Comparison of ENCODE assay signal across 34 mouse cellular contexts in genomic region chr10:29200609-29201008, GRCm38 (mm10). TPM values are rescaled to one million over a fixed set of nuclear protein-coding genes. Genes with fewer than 3 reads are reported as not detected.
DNase-seq lines count a peak whose midpoint lies in the region; ATAC-seq and TF ChIP-seq lines count a peak whose summit lies in the region.
"Had no signal": no experiment of that assay in that cellular context is flagged by ENCODE, and none has a peak within 500 bp of the region (broad histone marks: within the 10 kb centered on the region; RNA-seq: fewer than 3 reads in every experiment).

No protein-coding gene starts in this region.

- no peaks in the 10 kb centered on the region for H3K27me3 ChIP-seq in hindbrain, embryonic 13.5 days
- no peaks in the 10 kb centered on the region for H3K27me3 ChIP-seq in hindbrain, embryonic 10.5 days (ENCODE audit: insufficient read depth, poor library complexity, severe bottlenecking)
- H3K27me3 ChIP-seq in midbrain, embryonic 13.5 days = no peaks in the 10 kb centered on the region
- no peaks in the 10 kb centered on the region for H3K27me3 ChIP-seq in midbrain, embryonic 10.5 days (ENCODE audit: low read depth, poor library complexity, severe bottlenecking)
- H3K27me3 ChIP-seq in midbrain, embryonic 14.5 days (ENCODE audit: control insufficient read depth, insufficient read depth, low read length) = no peaks in the 10 kb centered on the region
- no peaks in the 10 kb centered on the region for H3K27me3 ChIP-seq in stomach, postnatal 0 days (ENCODE audit: control insufficient read depth, insufficient read depth, low read length)
- H3K27me3 ChIP-seq: embryonic facial prominence, embryonic 12.5 days; limb, embryonic 12.5 days; liver, embryonic 15.5 days had no signal

- no peak overlapping the region for H3K9ac ChIP-seq in hindbrain, embryonic 13.5 days
- H3K9ac ChIP-seq in midbrain, embryonic 13.5 days (replicated peaks) = no peak overlapping the region
- no peak overlapping the region for H3K9ac ChIP-seq in midbrain, embryonic 14.5 days (replicated peaks; ENCODE audit: low read length)
- H3K9ac ChIP-seq in stomach, postnatal 0 days (ENCODE audit: low read length) = no peak overlapping the region
- H3K9ac ChIP-seq: embryonic facial prominence, embryonic 12.5 days; limb, embryonic 12.5 days; liver, embryonic 15.5 days; lung, embryonic 14.5 days had no signal

- WGBS in hindbrain, embryonic 13.5 days = 92% methylated on average over 1 of the region's 1 CpGs
- WGBS in hindbrain, embryonic 10.5 days = 89% methylated on average over 1 of the region's 1 CpGs
- WGBS in midbrain, embryonic 13.5 days = 92% methylated on average over 1 of the region's 1 CpGs
- 88% methylated on average over 1 of the region's 1 CpGs for WGBS in midbrain, embryonic 10.5 days
- 96% methylated on average over 1 of the region's 1 CpGs for WGBS in midbrain, embryonic 14.5 days
- 86% methylated on average over 1 of the region's 1 CpGs for WGBS in stomach, postnatal 0 days

- no peak for TF ChIP-seq CTCF in stomach, postnatal 0 days (IDR thresholded peaks at IDR 0.05; ENCODE audit: low read depth)

- no peak overlapping the region for H3K27ac ChIP-seq in hindbrain, embryonic 13.5 days
- H3K27ac ChIP-seq in hindbrain, embryonic 10.5 days = no peak overlapping the region
- H3K27ac ChIP-seq in midbrain, embryonic 13.5 days = no peak overlapping the region
- H3K27ac ChIP-seq in midbrain, embryonic 10.5 days (replicated peaks) = no peak overlapping the region
- no peak overlapping the region for H3K27ac ChIP-seq in midbrain, embryonic 14.5 days (replicated peaks; ENCODE audit: low read depth, low read length)
- no peak overlapping the region for H3K27ac ChIP-seq in stomach, postnatal 0 days (replicated peaks)
- H3K27ac ChIP-seq: embryonic facial prominence, embryonic 12.5 days; gastrocnemius, adult 2 months; layer of hippocampus, adult 2 months; left cerebral cortex, adult 2 months; limb, embryonic 12.5 days; liver, embryonic 15.5 days had no signal

- H3K4me2 ChIP-seq in hindbrain, embryonic 13.5 days = no peak overlapping the region
- H3K4me2 ChIP-seq in midbrain, embryonic 13.5 days (replicated peaks) = no peak overlapping the region
- no peak overlapping the region for H3K4me2 ChIP-seq in midbrain, embryonic 14.5 days (ENCODE audit: low read length)
- H3K4me2 ChIP-seq in stomach, postnatal 0 days (replicated peaks; ENCODE audit: low read depth) = no peak overlapping the region
- H3K4me2 ChIP-seq: embryonic facial prominence, embryonic 12.5 days; heart, embryonic 11.5 days; limb, embryonic 12.5 days; liver, embryonic 15.5 days; lung, embryonic 14.5 days had no signal

- no peak overlapping the region for H3K4me3 ChIP-seq in hindbrain, embryonic 13.5 days
- no peak overlapping the region for H3K4me3 ChIP-seq in hindbrain, embryonic 10.5 days
- H3K4me3 ChIP-seq in midbrain, embryonic 13.5 days (replicated peaks) = no peak overlapping the region
- H3K4me3 ChIP-seq in midbrain, embryonic 10.5 days = no peak overlapping the region
- H3K4me3 ChIP-seq in midbrain, embryonic 14.5 days (replicated peaks; ENCODE audit: low read depth, low read length) = no peak overlapping the region
- H3K4me3 ChIP-seq in stomach, postnatal 0 days (ENCODE audit: low read depth, low read length) = no peak overlapping the region
- H3K4me3 ChIP-seq: embryonic facial prominence, embryonic 12.5 days; gastrocnemius, adult 2 months; layer of hippocampus, adult 2 months; left cerebral cortex, adult 2 months; limb, embryonic 12.5 days; liver, embryonic 15.5 days had no signal

- peak; percentile 45; the same call in 1 of the 2 replicates for ATAC-seq in hindbrain, embryonic 13.5 days (ENCODE audit: low FRiP score)
- peak; percentile 24; the same call in 1 of the 2 replicates for ATAC-seq in midbrain, embryonic 13.5 days
- 0 out of 2 replicates have a peak, but pooled peaks have one; percentile 8 for ATAC-seq in midbrain, embryonic 14.5 days (ENCODE audit: low FRiP score, low TSS enrichment)
- no peak for ATAC-seq in stomach, postnatal 0 days (ENCODE audit: low FRiP score, low TSS enrichment)
- no peak for ATAC-seq in frontal cortex, adult (ENCODE audit: low TSS enrichment)
- ATAC-seq: CD4-positive, CD25-positive, alpha-beta regulatory T cell, adult 4 months; inflammation-experienced regulatory T-cells, adult 6 months had no signal

- H3K36me3 ChIP-seq in hindbrain, embryonic 13.5 days = peaks cover 67% of the 10 kb centered on the region
- H3K36me3 ChIP-seq in hindbrain, embryonic 10.5 days = peaks cover 71% of the 10 kb centered on the region
- peaks cover 66% of the 10 kb centered on the region for H3K36me3 ChIP-seq in midbrain, embryonic 13.5 days
- peaks cover 69% of the 10 kb centered on the region for H3K36me3 ChIP-seq in midbrain, embryonic 10.5 days
- peaks cover 70% of the 10 kb centered on the region for H3K36me3 ChIP-seq in midbrain, embryonic 14.5 days (ENCODE audit: control insufficient read depth, insufficient read depth, low read length)
- no peaks in the 10 kb centered on the region for H3K36me3 ChIP-seq in stomach, postnatal 0 days (ENCODE audit: control insufficient read depth, insufficient read depth, low read length)
- H3K36me3 ChIP-seq: limb, embryonic 12.5 days; liver, embryonic 15.5 days had no signal

- TF ChIP-seq EP300 in stomach, postnatal 0 days (optimal IDR thresholded peaks at IDR 0.05) = no peak

- DNase-seq in hindbrain, embryonic 10.5 days (ENCODE audit: low spot score) = no peak
- DNase-seq in midbrain, embryonic 10.5 days (ENCODE audit: low spot score) = no peak
- DNase-seq in midbrain, embryonic 14.5 days = no peak
- DNase-seq in stomach, postnatal 0 days (ENCODE audit: low spot score) = no peak
- DNase-seq: adrenal gland, postnatal 25 days; cerebellum, adult 11-12 months; cerebellum, adult 9-11 months; embryo, embryonic 11 days; gastrocnemius, adult 2 months; gastrocnemius, postnatal 36 days; heart, adult 18-20 months; heart, postnatal 36 days; kidney, adult 18-20 months; kidney, postnatal 36 days; lung, embryonic 14.5 days; lung, postnatal 14 days; right cerebral cortex, postnatal 4 days; thymus, adult 2 months; thymus, postnatal 4 days had no signal

- no peaks in the 10 kb centered on the region for H3K9me3 ChIP-seq in hindbrain, embryonic 13.5 days
- H3K9me3 ChIP-seq in hindbrain, embryonic 10.5 days = peaks cover 11% of the 10 kb centered on the region
- no peaks in the 10 kb centered on the region for H3K9me3 ChIP-seq in midbrain, embryonic 13.5 days
- peaks cover 12% of the 10 kb centered on the region for H3K9me3 ChIP-seq in midbrain, embryonic 10.5 days (replicated peaks)
- no peaks in the 10 kb centered on the region for H3K9me3 ChIP-seq in midbrain, embryonic 14.5 days (ENCODE audit: control insufficient read depth, low read length)
- no peaks in the 10 kb centered on the region for H3K9me3 ChIP-seq in stomach, postnatal 0 days (ENCODE audit: control insufficient read depth, low read length)
- H3K9me3 ChIP-seq: liver, embryonic 15.5 days had no signal

- H3K4me1 ChIP-seq in hindbrain, embryonic 13.5 days (replicated peaks) = no peaks in the 10 kb centered on the region
- H3K4me1 ChIP-seq in hindbrain, embryonic 10.5 days (replicated peaks) = no peaks in the 10 kb centered on the region
- no peaks in the 10 kb centered on the region for H3K4me1 ChIP-seq in midbrain, embryonic 13.5 days (replicated peaks)
- H3K4me1 ChIP-seq in midbrain, embryonic 10.5 days = no peaks in the 10 kb centered on the region
- H3K4me1 ChIP-seq in midbrain, embryonic 14.5 days (ENCODE audit: control insufficient read depth, insufficient read depth, low read length) = no peaks in the 10 kb centered on the region
- no peaks in the 10 kb centered on the region for H3K4me1 ChIP-seq in stomach, postnatal 0 days (replicated peaks; ENCODE audit: control insufficient read depth, insufficient read depth)
- H3K4me1 ChIP-seq: embryonic facial prominence, embryonic 12.5 days; limb, embryonic 12.5 days; liver, embryonic 15.5 days had no signal

RNA-seq across cellular contexts. Expression of gene Gm49353, which starts 1.9 kb away (rescaled TPM):
- polyA plus RNA-seq in hindbrain, embryonic 13.5 days (2015; fragmentation: Nextera tagmentation; extraction: Ambion mirVana) = 11.7 and 15.4 TPM in 2 replicates
- 0.90 and 1.00 TPM in 2 replicates for polyA plus RNA-seq in hindbrain, embryonic 10.5 days (2016; fragmentation: Nextera tagmentation; extraction: Ambion mirVana)
- 11.5 and 14.3 TPM in 2 replicates for polyA plus RNA-seq in midbrain, embryonic 13.5 days (2015; fragmentation: Nextera tagmentation; extraction: Ambion mirVana)
- 1.1 and 2.0 TPM in 2 replicates for polyA plus RNA-seq in midbrain, embryonic 10.5 days (2016; fragmentation: Nextera tagmentation; extraction: Ambion mirVana)
- polyA plus RNA-seq in midbrain, embryonic 14.5 days (2014; fragmentation: Nextera tagmentation; extraction: Ambion mirVana) = 12.0 and 14.2 TPM in 2 replicates
- polyA plus RNA-seq in stomach, postnatal 0 days (2015; fragmentation: Nextera tagmentation; extraction: Ambion mirVana) = 1.5 TPM in 1 of 2 replicates, not detected in the other
- polyA plus RNA-seq: CD4-positive, CD25-positive, alpha-beta regulatory T cell, adult 4 months; heart, embryonic 11.5 days; heart, embryonic 16.5 days; inflammation-experienced regulatory T-cells, adult 6 months; kidney, embryonic 16.5 days; limb, embryonic 12.5 days; liver, adult 2 months; liver, embryonic 15.5 days; lung, embryonic 14.5 days; spleen, adult 2 months; thymus, adult 2 months had no signal

RNA-seq across cellular contexts. Expression of gene 9330159F19Rik, which starts 10.8 kb away (rescaled TPM):
- 25.5 and 26.3 TPM in 2 replicates for polyA plus RNA-seq in hindbrain, embryonic 13.5 days (2015; fragmentation: Nextera tagmentation; extraction: Ambion mirVana)
- 3.5 and 5.1 TPM in 2 replicates for polyA plus RNA-seq in hindbrain, embryonic 10.5 days (2016; fragmentation: Nextera tagmentation; extraction: Ambion mirVana)
- 27.6 and 28.3 TPM in 2 replicates for polyA plus RNA-seq in midbrain, embryonic 13.5 days (2015; fragmentation: Nextera tagmentation; extraction: Ambion mirVana)
- 2.5 and 4.4 TPM in 2 replicates for polyA plus RNA-seq in midbrain, embryonic 10.5 days (2016; fragmentation: Nextera tagmentation; extraction: Ambion mirVana)
- polyA plus RNA-seq in midbrain, embryonic 14.5 days (2014; fragmentation: Nextera tagmentation; extraction: Ambion mirVana) = 35.4 and 40.8 TPM in 2 replicates
- 2.1 and 3.5 TPM in 2 replicates for polyA plus RNA-seq in stomach, postnatal 0 days (2015; fragmentation: Nextera tagmentation; extraction: Ambion mirVana)
- polyA plus RNA-seq: CD4-positive, CD25-positive, alpha-beta regulatory T cell, adult 4 months; inflammation-experienced regulatory T-cells, adult 6 months; liver, adult 2 months; spleen, adult 2 months had no signal

RNA-seq across cellular contexts. Expression of gene Soga3, which starts 57.0 kb away (rescaled TPM):
- 86.1 and 99.0 TPM in 2 replicates for polyA plus RNA-seq in hindbrain, embryonic 13.5 days (2015; fragmentation: Nextera tagmentation; extraction: Ambion mirVana)
- polyA plus RNA-seq in hindbrain, embryonic 10.5 days (2016; fragmentation: Nextera tagmentation; extraction: Ambion mirVana) = 15.3 and 31.6 TPM in 2 replicates
- polyA plus RNA-seq in midbrain, embryonic 13.5 days (2015; fragmentation: Nextera tagmentation; extraction: Ambion mirVana) = 89.9 and 96.3 TPM in 2 replicates
- 14.5 and 24.2 TPM in 2 replicates for polyA plus RNA-seq in midbrain, embryonic 10.5 days (2016; fragmentation: Nextera tagmentation; extraction: Ambion mirVana)
- polyA plus RNA-seq in midbrain, embryonic 14.5 days (2014; fragmentation: Nextera tagmentation; extraction: Ambion mirVana) = 90.7 and 94.5 TPM in 2 replicates
- 1.8 and 2.2 TPM in 2 replicates for polyA plus RNA-seq in stomach, postnatal 0 days (2015; fragmentation: Nextera tagmentation; extraction: Ambion mirVana)
- polyA plus RNA-seq: CD4-positive, CD25-positive, alpha-beta regulatory T cell, adult 4 months; inflammation-experienced regulatory T-cells, adult 6 months; liver, adult 2 months; spleen, adult 2 months had no signal

Comparison
In these comparisons a context has a peak if more than half of its experiments do, and no peak if none do; other contexts are left out.
1. ATAC-seq: peak in hindbrain, embryonic 13.5 days (single experiment), midbrain, embryonic 13.5 days (single experiment) and midbrain, embryonic 14.5 days (single experiment); none in stomach, postnatal 0 days (single experiment) and frontal cortex, adult (single experiment).